Mouse (Mus musculus): Measurements from ENCODE around the gene Tarbp1.
"Not testable (repeated sequence)": the region's sequence is repeated elsewhere in the genome, so short reads cannot be mapped to it uniquely, and the experiment has no call there.

The Tarbp1 gene

DNA sequence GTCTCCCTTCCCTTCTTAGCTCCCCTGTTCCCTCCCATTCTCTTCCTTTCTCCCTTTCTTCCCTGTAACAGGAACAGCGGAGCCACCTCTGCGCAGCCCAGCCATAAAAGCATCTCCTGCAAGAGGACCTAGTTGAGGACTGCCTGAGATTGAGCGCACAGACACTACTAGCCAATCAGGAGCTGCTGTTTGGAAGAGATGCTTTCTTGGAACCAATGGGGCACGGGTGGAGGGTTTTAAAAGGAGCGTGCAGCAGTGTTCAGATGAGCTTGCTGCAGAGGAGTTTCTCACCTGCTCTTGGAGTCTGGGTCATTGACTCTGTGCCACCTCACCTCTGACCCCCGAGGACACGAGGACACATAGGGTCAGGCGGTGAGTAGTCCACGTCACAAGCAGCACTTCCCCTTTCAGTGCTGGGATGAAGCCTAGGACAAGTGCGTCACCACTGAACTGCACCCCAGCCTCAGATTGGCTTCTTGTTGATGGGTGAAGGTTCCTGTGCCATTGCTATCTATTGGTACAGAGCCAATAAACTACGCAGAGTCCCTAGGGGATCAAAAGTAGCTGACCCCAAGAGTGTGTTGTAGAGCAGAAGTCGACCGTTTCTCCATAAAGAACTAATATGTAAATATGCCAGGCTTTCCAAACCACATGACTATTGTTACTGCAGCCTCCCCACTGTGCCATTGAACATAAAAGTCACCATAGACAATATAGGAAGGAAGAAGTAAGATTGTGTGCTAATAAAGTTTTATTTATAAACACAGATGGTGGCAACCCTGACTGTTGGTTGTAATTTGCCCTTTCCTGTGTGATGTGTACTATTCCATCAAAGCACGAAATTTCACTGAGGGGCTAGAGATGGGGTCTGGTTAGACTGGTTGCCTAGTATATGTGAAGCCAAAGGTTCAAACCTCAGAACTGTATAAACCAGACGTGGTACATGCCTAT lies 19.6 kb upstream of the Tarbp1 start:
- DNase-seq (ENCODE audit: low spot score), result no peak

DNA sequence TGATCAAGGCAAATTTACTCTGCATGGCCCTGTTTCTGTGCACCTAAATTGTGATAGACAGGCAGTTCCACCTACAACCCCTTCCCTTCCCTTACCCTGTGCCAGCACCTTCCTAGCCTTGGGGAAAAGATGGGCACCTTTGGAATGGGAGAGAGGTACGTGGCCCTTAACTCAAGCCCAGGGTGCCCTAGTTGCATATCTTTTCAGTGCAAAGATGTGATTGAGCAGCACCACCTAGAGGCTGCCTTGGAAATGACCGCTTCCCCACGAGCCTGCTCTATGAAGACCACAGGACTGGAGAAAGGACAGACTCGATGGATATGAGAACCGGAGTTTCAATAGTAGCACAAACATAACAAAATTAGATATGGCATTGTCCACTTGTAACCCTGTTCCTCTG lies 8.1 kb upstream of the Tarbp1 start:
- DNase-seq (ENCODE audit: low spot score), result peak; percentile 70

DNA sequence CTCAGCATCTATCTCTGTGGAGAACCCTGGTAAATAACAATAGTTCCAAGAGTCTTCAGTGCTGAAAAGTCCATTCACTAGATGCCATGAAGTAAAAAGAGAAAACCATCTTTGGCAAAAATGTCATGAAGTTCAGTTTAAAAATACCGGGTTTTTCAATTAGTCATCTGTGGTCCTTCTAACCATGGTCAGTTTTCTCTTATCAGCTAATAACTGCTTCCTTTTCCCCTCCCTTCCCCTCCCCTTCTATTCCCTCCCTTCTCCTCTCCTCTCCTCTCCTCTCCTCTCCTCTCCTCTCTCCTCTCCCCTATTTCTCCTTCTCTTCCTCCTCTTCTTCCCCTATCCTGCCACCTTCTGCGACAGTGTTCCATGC lies 7.5 kb upstream of the Tarbp1 start:
- DNase-seq (ENCODE audit: low spot score), result no peak

DNA sequence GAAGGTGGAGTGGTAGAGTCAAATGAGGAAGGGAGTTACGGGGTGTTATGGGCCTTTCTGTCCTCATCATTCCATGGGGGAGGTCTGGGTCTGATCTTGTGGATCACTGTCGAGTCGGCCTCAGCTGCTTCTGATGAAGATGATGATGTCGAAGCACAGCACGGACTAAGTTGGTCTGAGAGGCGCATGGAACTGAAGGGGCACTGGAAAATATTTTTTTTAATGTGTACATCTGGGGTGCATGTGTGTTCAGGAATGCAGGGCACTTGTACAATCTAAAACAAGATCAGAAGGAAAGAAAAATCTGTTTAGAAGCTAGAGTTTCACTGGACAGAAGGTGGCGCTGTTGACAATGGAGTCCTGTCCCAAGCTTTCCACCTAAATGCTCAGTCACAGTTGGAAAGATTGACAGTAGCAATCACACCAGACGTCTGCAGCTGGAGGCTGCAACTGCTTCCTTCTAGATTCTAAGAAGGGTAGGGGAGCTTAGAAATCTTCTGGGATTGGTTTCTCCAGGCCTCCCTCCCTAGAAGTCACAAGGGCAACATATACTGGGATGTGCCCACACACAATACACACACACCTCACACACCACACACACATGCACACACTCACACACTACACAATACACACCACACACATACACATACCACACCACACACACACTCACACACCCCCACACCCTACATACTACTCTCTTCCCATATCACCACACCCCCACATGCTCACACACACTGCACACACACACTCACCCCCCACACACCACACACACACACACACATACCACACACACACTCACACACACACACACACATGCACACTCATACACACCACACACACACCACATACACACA lies 6.9 kb upstream of the Tarbp1 start:
- DNase-seq (ENCODE audit: low spot score), result peak; percentile 79

DNA sequence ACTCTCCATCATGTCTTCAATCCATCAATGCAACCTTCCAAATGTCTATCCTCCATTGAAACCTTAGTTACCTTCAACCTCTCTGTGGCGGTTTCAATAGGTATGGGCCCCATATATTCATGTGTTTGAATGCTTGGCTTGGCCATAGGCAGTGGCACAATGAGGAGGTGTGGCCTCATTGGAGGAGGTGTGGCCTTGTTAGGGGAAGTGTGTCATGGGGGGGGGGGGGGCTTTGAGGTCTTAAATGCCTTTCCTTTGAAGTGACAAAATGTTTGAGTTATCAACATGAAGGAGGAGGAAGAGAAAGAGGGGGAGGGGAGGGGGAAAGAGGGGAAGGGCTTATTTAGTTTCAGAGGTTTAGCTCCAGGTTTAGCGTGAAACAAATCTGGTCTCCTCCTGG lies 5.5 kb upstream of the Tarbp1 start:
- no peak for DNase-seq (ENCODE audit: low spot score)

DNA sequence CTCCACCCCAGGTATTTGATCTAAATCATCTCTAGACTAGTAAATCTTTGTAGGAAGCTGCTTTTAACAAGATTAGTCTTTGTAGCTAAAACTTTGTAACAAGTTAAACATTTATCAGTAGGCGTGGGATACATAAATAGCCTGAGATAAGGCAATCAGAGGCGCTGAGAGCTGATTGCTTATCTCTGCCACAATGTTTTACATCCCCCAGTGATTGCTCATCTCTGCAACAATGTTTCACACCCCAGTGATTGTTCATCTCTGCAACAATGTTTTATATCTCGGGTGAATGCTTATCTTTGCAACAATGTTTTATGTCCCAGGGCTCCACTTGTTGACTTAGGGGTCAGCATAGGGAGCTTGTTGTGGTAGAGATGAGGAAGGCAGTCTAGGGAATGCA lies 3.8 kb upstream of the Tarbp1 start:
- DNase-seq (ENCODE audit: low spot score), result no peak

DNA sequence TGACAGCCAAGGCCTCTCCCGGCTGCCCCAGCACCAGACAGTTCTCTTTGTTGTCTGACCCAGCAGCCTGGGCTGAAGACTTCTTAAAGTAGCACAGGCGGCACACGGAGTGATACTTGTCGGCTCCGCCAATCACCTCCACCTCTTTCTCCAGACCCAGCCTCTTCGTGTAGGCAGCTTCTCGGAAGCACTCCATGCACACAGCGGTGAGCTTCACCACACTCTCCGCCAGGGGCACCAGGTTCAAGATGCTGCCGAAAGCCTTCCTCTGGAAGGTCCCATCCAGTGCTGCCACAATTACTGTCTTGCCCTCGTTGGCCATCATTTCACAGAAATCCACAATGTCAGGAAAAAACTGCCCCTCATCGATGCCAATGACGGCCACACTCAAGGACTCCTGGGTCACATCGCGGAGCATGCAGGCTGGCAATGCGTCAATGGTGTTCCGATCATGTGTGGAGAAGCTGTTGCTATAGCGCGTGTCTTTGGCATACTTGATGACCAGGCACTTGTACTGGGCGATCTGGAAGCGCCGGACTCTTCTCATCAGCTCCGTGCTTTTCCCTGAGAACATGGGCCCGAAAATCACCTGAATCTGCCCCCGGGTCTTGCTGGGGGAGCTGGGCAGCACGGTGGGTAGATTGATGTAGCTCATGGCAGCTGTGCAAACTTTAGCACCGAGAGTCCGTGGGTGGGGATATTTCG lies 1.4 kb upstream of the Tarbp1 start:
- DNase-seq (ENCODE audit: low spot score), result not testable (repeated sequence)

DNA sequence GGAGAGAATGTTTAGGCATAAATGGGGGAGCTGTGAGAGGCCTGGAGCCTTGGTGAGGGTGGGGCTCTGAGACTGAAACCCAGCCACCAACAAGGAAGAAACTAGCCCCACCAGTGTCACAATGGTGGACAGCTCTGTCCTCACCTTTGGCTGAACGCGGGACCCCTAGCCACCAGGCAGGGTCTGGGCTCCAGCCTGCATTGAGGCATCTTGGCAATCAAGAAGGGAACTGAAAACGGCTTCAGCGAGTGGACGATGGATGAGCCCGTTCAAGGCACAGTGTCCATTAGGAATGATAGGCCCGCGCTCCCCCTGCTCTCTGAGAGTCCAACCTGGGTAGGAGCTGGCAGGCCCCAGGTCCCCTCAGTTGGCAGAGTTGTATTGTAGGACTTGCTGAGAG lies 873 bp upstream of the Tarbp1 start:
- not testable (repeated sequence) for DNase-seq (ENCODE audit: low spot score)

DNA sequence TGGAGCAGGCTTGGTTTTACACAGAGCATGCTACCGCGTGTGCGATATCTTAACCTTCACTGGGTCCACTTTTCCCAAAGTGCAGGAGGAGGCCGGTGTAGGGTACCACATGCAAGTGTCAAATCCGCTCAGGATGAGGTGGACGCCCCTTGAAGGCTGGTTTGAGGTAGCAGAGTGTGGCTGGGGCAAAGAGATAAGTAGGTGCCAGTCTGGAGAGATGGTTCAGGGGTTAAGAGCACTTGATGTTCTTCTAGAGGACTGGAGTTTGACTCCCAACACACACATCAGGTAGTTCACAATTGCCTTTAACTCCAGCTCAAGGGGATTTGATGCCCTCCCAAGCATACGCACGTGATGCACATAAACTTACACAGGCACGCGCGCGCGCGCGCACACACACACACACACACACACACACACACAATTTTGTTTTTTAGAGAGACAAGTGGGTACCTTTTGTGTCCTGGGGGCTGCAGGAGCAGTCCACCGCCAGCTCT lies 1.0 kb downstream of the Tarbp1 start:
- no peak for DNase-seq (ENCODE audit: low spot score)

DNA sequence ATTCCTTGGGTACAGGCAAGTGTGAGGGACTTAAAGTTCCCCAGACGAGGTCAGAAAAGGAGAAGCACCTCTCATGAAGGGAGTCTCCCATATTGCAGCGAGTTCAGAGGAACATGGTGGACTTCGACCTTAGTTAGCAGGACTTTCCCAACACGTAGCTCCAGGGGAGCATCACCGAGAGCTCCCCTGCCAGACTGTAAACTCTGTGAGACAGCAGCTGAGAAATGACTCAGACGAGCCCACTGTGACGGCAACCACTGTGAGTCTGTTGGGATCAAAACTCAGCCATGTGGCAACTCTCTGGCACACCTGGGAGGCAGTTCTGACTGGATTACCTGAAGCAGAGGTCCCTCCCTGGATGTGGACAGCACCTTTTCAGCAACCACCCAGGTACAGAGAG lies 10.8 kb downstream of the Tarbp1 start:
- no peak for DNase-seq (ENCODE audit: low spot score)

DNA sequence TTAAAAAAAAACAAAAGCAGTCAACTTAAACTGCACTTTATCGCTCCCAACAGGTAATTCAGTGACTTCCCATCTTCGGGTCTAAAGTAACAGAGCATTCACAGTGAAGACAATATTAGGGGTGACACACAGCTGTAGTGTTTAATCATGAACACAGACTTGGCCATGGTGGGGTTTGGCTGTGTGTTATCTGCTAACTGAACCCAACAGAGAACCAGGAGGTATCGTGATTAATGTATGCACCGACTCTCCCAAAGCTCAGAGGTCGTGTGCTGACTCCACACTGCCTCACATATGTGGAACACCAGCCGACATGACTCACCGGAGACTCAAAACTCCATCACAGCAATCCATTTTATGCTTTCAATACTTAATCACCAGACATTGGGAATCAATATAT lies 13.1 kb downstream of the Tarbp1 start:
- DNase-seq (ENCODE audit: low spot score), result no peak

DNA sequence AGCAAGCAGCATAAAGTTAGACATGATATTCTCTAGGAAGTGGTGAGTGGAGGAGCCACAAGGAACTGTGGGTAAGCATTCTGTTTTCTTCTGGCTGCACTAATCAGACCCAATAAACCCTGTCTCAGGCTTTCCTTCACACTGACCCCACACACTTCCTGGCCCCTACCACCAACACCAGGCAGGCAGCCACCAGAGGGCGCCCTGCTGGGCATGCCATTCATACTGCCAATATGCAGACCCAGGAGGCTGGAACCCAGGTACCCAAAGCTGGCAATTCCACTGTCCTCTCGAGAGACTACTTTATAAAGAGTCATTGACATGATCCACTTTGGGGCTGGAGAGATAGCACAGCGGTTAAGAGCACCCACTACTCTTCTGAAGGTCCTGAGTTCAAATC lies 14.6 kb downstream of the Tarbp1 start:
- DNase-seq (ENCODE audit: low spot score), result no peak

DNA sequence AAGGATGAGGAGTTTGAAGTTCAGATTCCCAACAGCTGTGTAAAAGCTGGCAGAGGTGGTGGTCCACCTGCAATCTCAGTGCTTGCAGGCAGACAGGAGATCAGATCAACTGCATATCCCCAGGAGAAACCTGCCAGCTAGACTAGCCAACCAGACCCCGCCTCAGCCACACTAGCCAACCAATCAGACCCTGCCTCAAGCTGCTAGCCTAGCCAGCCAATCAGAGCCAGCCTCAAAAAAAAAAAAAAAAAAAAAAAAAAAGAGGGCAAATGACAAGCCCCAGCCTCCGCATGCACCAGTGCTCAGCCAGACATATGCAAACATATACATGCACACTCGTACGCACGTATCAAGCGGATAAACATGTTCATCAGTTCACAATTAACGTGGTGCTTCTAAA lies 19.5 kb downstream of the Tarbp1 start:
- DNase-seq (ENCODE audit: low spot score), result no peak

DNA sequence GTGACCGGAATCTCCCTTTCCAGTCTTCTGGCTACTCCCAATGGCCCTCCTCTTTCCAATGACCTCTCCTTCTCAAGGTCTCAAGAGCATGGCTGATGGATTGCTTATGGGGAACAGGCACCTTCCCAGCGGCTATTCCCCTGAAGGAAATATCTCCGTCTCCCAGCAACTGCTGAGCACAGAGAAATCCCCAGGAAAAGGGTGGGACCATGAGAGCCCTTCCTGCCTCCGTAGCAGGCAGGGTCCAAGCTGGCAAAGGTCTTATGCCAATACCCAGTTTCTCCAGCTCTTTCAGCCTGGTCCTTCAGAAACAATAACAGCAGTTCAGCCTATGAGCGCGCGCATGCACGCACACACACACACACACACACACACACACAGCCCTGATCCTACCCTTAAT lies 23.7 kb downstream of the Tarbp1 start:
- DNase-seq (ENCODE audit: low spot score), result no peak

DNA sequence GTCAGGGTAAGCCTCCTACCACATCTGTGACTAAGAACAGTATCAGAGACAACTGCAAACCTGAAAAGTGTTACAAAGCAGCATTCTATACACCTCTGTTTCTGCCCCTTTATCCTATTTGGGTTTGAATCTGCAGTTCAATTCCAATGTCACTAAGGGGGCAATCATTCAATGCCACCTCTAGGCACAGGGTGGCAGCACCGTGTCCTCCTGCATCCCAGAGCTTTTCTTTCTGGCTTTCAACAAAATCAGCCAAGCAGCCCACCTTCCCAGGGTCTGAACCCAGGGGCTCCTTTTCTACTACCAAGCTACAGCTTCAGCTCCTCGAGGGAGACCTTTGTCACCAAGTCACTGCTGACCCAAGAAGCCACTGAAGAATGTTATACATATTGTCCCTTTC lies 35.9 kb downstream of the Tarbp1 start:
- no peak for DNase-seq (ENCODE audit: low spot score)

DNA sequence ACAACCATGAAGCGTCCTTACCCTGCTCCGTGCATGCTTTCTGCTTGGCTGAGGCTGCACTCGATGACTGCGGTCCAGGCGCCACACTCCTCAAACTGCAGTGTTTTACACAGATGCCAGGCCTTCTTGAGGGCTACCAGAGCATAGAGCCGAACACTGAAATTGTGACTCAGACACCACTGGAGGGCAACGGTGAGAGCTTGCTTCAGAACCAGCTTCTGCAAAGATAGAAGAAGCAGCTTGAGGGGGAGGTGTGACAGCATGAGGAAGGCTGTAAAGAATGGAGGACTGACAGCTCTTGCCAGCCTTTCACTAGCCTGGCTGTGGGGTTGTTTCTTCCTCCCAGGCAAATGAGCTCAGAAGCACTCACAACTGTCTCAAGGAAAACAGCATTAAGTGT lies 41.0 kb downstream of the Tarbp1 start:
- DNase-seq (ENCODE audit: low spot score), result peak; percentile 27

DNA sequence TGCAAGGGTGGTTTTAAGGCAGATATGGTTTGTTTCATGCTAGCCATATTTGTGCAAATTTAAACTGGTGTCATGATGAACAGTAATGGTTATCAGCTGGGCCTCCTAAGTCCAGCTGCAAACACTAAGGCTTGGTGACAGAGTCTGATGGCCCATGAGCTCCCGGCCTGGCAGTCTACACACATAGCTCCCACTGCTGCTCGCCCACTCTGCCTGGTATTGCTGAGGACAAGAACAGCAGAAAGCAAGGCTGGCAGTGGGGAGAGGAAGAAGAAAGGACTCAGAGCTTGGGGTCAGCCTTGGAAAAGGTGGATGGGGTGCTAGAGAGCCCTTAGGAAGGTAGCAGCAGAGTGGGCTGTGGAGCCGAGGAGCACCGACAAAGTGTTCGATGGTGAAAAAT lies 45.2 kb downstream of the Tarbp1 start:
- DNase-seq (ENCODE audit: low spot score), result no peak

DNA sequence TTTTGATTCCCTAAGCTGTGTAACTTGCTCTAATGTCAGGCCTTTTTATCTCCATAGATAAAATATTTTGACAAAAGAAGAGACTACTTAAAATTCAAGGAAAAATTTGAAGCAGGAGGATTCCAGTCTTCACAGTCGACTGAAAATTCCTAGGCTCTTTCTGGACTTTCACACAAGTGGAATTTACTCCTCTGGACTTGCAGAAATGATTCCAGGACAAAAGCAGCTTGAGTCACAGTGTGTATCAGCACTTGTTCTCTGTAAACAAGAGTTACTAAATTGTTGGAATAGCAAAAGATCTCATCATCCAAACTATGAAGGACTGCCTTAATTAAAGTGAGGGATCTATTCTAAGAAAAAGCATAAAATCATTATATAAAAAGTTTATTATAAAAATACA lies 49.9 kb downstream of the Tarbp1 start:
- no peak for DNase-seq (ENCODE audit: low spot score)

DNA sequence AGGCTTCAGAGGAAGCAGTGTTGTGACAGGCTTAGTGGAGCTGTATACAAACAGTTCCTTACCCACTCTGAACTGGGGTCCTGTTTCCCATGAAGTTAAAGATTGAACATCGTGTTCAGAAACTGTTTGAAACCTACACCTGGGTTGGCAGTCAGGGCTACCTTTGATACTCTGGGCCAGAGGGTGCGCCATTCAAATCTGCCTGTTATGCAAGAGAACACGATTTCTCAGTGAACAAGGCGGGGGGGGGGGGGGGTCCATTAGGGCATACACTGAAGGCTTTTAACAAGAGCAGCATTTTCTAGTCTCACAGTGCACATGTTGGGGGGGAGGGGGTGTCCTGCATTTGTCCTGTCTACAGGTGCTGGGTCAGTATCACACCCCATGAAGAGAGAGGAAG lies 50.7 kb downstream of the Tarbp1 start:
- DNase-seq (ENCODE audit: low spot score), result no peak

DNA sequence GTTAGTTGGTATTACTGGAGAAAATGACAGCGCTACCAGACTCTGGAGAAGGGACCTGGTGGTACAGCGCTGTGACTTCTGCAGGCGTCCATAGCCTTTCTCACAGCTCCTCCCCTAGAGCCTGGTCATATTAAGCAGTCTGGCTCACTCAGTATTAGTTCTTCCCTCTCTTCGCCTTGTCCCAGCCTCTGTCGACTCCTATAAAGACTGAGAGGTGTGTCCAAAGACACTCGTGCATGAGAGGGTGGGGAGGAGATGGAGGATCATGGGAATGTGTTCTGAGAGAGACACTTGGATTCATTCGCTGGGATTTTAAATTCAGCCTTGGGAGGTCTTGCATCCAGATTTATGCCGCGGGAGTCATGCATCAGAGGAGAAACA lies 52.0 kb downstream of the Tarbp1 start:
- peak; percentile 62 for DNase-seq (ENCODE audit: low spot score)

DNA sequence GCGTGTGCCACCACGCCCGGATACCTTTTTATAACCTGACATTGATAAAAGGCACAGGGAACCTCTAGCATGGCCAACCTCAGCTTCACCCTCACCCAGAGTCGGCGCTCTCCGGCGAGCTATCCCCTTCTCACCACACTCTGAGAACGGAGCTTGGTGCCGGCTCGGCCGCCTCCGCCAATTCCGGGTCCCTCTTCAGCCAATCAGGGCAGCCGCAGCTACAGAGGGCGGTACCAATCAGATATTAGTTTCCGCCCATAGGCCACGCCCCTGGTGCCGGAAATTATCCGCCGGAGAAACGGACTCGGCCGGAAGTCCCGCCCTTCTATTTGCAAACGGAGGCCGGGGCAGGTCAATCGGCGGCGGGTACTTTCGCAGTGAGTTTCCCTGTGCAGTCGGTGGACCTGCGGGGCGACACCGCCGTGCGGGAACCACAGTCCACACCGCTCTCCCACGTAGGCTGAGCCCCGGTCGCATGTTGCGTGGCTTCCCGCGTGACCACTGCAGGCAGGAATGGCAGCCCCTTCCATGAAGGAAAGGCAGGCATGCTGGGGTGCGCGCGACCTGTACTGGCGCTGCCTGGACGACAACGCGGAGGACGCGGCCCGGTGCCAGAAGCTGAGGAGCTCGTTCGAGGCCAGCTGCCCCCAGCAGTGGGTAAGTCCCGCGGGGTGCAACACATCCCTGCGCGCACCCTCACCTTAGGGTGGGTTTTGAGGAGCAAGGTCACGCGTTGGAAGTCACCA lies 52.5 kb downstream of the Tarbp1 start, which contains the start of gene Coa6:
TSS of gene Coa6 (plus strand) at position 342 of the 746 bp plus-strand sequence.
- peak; percentile 98 for DNase-seq (ENCODE audit: low spot score)

DNA sequence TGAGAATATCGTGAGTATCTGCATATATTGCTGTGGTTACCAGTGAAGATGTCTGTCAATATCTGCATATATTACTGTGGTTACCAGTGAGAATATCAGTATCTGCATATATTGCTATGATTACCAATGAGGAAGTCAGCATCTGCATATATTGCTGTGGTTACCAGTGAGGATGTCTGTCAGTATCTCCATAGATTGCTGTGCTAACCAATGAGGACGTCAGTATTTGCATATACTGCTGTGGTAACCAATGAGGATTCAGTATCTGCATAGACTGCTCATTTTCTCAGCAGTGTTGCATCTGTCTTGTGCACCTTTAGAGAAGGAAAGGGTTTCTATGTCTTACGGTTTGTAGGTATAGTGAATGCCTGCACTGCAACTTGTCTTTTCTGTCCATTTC lies 54.0 kb downstream of the Tarbp1 start:
- DNase-seq (ENCODE audit: low spot score), result no peak
